Mouse (Mus musculus) embryonic fibroblast, embryonic 13.5 days (primary cell): ENCODE measurements around the gene Cep295nl. TPM values are rescaled to one million over a fixed set of nuclear protein-coding genes. Genes with fewer than 3 reads are reported as not detected.

Source experiments
- H3K27ac ChIP-seq: 2 replicates; pipeline ENCODE4 v1.5.1; 2012; ENCODE audit warnings: low read length, control low read depth, inconsistent platforms; ENCODE audit not compliant: insufficient read depth
- H3K4me1 ChIP-seq: 2 replicates; pipeline ENCODE4 v1.6.1; 2011; ENCODE audit warnings: low read length; ENCODE audit not compliant: control insufficient read depth, insufficient read depth
- H3K4me3 ChIP-seq: 2 replicates; pipeline ENCODE4 v1.5.1; 2011; ENCODE audit warnings: mild to moderate bottlenecking, control low read depth, low read length; ENCODE audit not compliant: insufficient read depth
- CTCF ChIP-seq: IDR thresholded peaks from 2 replicates; pipeline ENCODE4 v1.5.1; 2011; ENCODE audit warnings: mild to moderate bottlenecking, control low read depth, low read length, moderate library complexity, borderline replicate concordance; ENCODE audit not compliant: insufficient read depth
- POLR2A ChIP-seq: IDR thresholded peaks from 2 replicates; pipeline ENCODE4 v1.6.1; 2011; ENCODE audit warnings: low read depth, mild to moderate bottlenecking, control low read depth, low read length, moderate library complexity
- polyA plus RNA-seq: library from polyadenylated mRNA; stranded (reverse); fragments of >200 nt; gene quantifications from 2 replicates; pipeline ENCODE4 v1.2.4, GENCODE M21; 2011; ENCODE audit warnings: low read depth; ENCODE audit not compliant: missing spikeins, insufficient read length

Gene Cep295nl
- polyA plus RNA-seq, 1 experiment, result 5.2 TPM

DNA sequence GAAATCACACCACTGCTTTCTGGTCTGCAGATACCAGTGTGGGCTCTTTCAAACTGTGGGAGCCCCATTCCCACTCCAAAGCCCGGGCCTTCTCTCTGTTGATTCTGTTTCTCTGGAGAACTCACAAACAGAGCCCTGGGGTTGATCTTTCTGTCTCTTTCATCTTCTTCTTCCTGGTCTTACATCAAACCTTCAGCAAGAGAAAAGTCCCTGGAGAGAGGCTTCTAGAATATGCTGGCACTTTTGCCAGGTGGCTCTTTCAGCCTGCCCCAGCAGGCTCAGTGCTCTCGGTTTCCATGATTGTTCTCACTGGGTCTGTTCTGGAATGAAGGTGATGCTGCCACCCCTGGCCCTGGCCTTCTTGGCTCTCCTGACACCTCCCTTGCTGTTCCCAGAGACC is 1.3 kb upstream of the Cep295nl start:
- Histone ChIP-seq H3K4me1 (peaks cover 43% of the 10 kb centered on the region), H3K27ac (no peak overlapping the region), H3K4me3 (no peak overlapping the region)
- TF ChIP-seq CTCF, result no peak
- TF ChIP-seq POLR2A, result no peak

- TF ChIP-seq CTCF (no peak), POLR2A (no peak)
- Histone ChIP-seq H3K4me3 (no peak overlapping the region), H3K4me1 (peaks cover 7% of the 10 kb centered on the region), H3K27ac (peak overlapping the region; percentile 65)
Measured at GRCm38 (mm10) chr11:118337491-118338168, 4.7 kb downstream of the Cep295nl start.

- Histone ChIP-seq H3K4me1 (peaks cover 11% of the 10 kb centered on the region), H3K27ac (no peak overlapping the region), H3K4me3 (no peak overlapping the region)
- no peak for TF ChIP-seq POLR2A
- TF ChIP-seq CTCF, result no peak
Measured at GRCm38 (mm10) chr11:118333431-118333830, 8.9 kb downstream of the Cep295nl start.

GRCm38 (mm10) chr11:118332376-118332775 is 9.9 kb downstream of the Cep295nl start:
- no peak overlapping the region for H3K4me3 ChIP-seq
- H3K4me1 ChIP-seq, result peaks cover 11% of the 10 kb centered on the region
- no peak overlapping the region for H3K27ac ChIP-seq
- TF ChIP-seq CTCF (no peak), POLR2A (no peak)

GRCm38 (mm10) chr11:118330777-118331176 is 11.5 kb downstream of the Cep295nl start:
- TF ChIP-seq CTCF (no peak), POLR2A (no peak)
- Histone ChIP-seq H3K4me1 (peaks cover 17% of the 10 kb centered on the region), H3K4me3 (no peak overlapping the region), H3K27ac (no peak overlapping the region)

DNA sequence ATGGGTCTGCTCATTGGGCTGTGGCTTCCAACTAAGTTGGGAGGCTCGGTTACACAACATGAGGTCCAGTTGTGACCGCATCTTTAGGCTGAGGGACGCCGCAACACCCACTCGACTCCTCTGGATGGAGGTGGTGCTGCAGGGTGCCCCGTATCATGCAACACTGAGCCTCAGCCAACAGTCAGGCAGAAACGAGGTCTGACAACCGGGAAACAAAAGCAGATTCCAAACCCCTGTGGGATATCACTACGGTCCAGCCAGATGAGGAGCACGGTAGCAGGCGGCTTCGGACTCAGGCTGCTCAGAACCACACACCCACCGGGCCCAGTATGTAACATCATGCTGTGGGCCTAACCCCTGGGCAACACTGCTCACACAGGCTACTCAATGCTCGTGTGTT is 11.9 kb downstream of the Cep295nl start:
- TF ChIP-seq POLR2A (no peak), CTCF (no peak)
- no peak overlapping the region for H3K4me3 ChIP-seq
- peaks cover 20% of the 10 kb centered on the region for H3K4me1 ChIP-seq
- no peak overlapping the region; the same call in 1 of the 2 replicates for H3K27ac ChIP-seq

DNA sequence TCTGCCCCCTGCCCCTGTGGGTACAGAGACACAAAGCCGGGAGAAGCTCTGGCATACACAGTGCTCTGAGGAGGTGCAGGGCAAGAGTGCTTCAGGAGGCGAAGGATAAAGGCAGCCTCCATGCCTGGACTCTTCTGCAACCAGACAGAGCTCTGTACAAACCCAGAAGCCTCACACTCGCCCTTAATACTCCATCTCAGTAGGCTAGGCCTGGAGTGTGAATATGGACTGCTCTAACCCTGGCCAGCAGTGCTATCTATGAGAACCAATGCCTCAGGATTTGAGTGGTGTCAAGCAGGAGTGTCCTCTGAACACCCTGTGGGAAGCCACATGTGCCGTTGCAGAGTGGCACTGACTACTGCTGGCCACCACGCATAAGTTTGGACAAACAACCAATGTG is 13.4 kb downstream of the Cep295nl start:
- TF ChIP-seq POLR2A, result no peak
- TF ChIP-seq CTCF, result no peak
- Histone ChIP-seq H3K27ac (peak overlapping the region; percentile 85; the same call in 1 of the 2 replicates), H3K4me3 (no peak overlapping the region), H3K4me1 (peaks cover 24% of the 10 kb centered on the region)

DNA sequence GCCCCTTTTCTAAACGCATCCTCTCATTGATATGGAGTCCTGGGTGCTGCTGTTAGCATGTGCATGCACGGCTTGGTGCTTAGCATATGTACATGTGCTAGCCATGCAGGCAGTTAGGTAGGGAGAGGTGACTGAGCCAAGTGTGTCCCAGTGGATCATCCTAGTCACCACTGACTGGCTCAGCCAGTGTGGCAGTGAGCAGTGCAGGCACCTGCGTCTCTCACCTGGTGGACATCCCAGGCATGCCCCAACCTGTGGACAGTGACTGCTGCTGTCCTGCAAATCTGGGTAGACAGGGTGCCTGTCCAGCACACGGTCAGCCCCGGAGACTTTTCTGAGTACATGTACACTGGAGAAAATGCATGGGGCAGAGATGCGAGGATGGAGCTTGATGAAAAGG is 13.8 kb downstream of the Cep295nl start:
- Histone ChIP-seq H3K4me1 (peaks cover 28% of the 10 kb centered on the region), H3K4me3 (no peak overlapping the region), H3K27ac (peak overlapping the region; percentile 85)
- TF ChIP-seq POLR2A (no peak), CTCF (no peak)

GRCm38 (mm10) chr11:118326991-118327971 is 15.0 kb downstream of the Cep295nl start:
- peaks cover 34% of the 10 kb centered on the region for H3K4me1 ChIP-seq
- no peak overlapping the region for H3K4me3 ChIP-seq
- H3K27ac ChIP-seq, result peak overlapping the region; percentile 88
- TF ChIP-seq POLR2A (peak; percentile 28), CTCF (no peak)

GRCm38 (mm10) chr11:118326491-118326890 is 15.8 kb downstream of the Cep295nl start:
- H3K4me1 ChIP-seq, result peaks cover 40% of the 10 kb centered on the region
- H3K4me3 ChIP-seq, result no peak overlapping the region
- TF ChIP-seq CTCF (no peak), POLR2A (no peak)
- H3K27ac ChIP-seq, result peak overlapping the region; percentile 88
